Mouse (Mus musculus): ENCODE measurements around the gene Ubxn11. TPM values are rescaled to one million over a fixed set of nuclear protein-coding genes. Genes with fewer than 3 reads are reported as not detected.

Ubxn11 gene
- polyA plus RNA-seq, 1 experiment from 2014 or later, result 6.6 TPM

DNA sequence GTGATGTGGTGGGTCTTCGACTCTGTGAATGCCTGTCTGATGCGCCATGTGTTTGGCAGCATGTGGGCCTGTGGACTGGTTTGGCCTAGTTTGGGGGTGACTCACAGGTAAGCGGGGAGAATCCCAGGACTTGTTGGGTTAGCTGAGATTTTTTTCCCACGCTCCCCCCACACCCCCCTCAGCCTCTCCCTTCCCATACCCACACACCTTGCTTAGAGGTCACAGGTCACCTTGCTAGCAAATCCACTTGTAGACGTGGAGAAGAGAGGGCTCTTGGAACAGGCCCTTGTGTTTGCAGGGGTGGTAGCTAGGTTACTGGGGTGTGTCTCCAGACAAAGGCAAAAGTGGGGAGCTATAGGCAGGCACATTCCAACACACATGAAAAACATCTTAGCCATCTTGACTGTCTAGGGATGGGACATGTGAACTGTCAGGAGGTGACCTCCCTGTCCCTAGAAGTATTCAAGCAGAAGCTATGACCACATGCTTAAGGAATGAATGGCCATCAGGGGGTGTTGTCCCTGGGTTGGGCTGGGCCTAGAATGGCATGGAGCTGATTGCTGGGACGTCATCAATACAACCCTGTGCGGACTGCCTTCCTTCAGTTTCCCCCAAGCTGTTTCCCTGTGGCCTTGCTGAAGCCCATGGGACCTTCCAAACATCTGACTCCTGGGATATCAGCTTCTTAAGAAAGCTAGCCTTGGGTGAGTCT lies 34.4 kb upstream of the Ubxn11 start:
- Histone ChIP-seq H3K27ac (replicated peaks) (no peak overlapping the region), H3K9me3 (no peaks in the 10 kb centered on the region), H3K9ac (replicated peaks) (no peak overlapping the region), H3K4me3 (no peak overlapping the region), H3K4me2 (replicated peaks) (no peak overlapping the region), H3K27me3 (peaks cover 25% of the 10 kb centered on the region), H3K36me3 (no peaks in the 10 kb centered on the region), H3K4me1 (no peaks in the 10 kb centered on the region)
- 87% methylated on average over 7 of the region's 7 CpGs for WGBS
- no peak for ATAC-seq (ENCODE audit: low FRiP score, low read depth)

DNA sequence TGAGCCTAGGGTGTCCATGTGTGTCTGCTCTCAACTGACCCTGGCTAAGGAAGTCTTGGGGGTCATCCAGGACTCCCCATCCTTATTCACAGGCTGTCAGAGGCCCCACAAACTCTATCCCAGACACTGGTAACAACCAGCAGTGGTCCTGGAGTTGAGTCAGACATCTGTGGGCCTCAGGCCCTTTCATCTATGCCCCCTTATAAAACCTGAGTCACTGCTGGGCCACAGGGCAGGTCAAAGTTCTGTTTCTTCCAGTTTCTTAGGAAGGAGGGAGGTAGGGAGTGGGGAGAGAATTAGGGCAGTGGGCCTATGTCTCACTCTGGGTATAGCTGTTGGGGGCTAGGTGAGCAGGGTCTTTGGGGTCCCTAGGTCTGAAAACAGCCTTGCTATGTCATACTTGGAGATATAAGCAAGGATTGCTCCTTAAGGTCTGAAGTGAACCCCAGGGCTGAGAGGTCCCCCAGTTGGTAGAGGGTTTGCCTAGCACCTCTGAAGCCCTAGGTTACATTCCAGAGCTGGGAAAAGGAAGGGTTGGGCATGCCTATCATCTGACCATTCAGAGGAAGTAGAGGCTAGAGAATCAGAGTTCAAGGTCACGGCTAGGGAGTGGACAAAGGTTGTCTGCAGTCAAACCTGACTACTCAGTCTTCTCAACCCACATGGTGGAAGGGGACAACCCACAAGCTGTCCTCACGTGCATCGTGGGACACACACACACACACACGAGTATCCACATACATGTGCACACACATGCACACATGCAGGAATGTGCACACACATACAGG lies 33.4 kb upstream of the Ubxn11 start:
- no peak overlapping the region for H3K4me3 ChIP-seq
- H3K27me3 ChIP-seq, result peaks cover 25% of the 10 kb centered on the region
- no peak overlapping the region for H3K4me2 ChIP-seq (replicated peaks)
- H3K9me3 ChIP-seq, result no peaks in the 10 kb centered on the region
- 92% methylated on average over 4 of the region's 4 CpGs for WGBS
- H3K36me3 ChIP-seq, result no peaks in the 10 kb centered on the region
- ATAC-seq (ENCODE audit: low FRiP score, low read depth), result no peak
- no peak overlapping the region for H3K27ac ChIP-seq (replicated peaks)
- H3K4me1 ChIP-seq, result no peaks in the 10 kb centered on the region
- H3K9ac ChIP-seq (replicated peaks), result no peak overlapping the region

DNA sequence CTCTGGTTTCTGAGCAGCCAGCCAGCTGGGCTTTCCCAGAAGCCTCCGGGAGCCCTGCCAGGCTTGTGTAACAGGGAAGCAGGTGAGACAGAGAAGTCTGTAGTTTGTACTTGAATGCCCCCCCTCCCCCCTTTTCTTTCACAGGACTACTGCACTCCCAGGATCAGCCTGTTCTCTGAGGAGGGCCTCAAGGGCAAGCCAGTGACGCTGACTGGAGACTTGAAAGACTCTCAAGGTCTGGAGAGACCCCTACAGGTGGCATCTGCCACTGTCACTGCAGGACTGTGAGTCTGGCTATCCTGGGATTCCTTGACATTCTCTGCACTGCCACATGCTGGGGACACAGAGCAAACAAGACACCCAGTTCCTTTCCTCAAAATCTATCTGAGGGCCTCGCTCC lies 23.7 kb upstream of the Ubxn11 start:
- H3K36me3 ChIP-seq, result no peaks in the 10 kb centered on the region
- peaks cover 34% of the 10 kb centered on the region for H3K27me3 ChIP-seq
- no peak overlapping the region for H3K9ac ChIP-seq (replicated peaks)
- H3K27ac ChIP-seq (replicated peaks), result no peak overlapping the region
- WGBS, result 14% methylated on average over 3 of the region's 3 CpGs
- no peak overlapping the region for H3K4me2 ChIP-seq (replicated peaks)
- H3K4me1 ChIP-seq, result peaks cover 14% of the 10 kb centered on the region
- no peaks in the 10 kb centered on the region for H3K9me3 ChIP-seq
- no peak for ATAC-seq (ENCODE audit: low FRiP score, low read depth)
- no peak overlapping the region for H3K4me3 ChIP-seq

DNA sequence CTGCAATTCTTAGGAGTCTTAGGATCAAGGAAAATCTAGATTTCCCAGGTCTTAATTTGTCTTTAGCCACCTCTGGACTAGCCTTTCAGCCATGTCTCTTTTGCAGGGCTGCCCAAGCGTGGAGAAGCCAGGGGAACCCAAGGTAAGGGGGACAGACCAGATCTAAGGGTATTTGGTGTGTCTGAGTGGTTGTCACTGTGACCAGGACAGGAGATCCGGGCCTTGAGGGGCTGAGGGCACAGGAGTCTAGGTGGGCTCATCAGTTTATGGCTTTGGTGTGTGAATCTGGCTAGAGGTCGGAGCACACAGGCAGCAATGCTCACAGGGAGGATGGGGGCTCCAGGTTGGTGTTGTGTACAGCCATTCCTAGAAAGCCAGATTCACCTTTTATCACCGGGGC lies 21.7 kb upstream of the Ubxn11 start:
- ATAC-seq (ENCODE audit: low FRiP score, low read depth), result no peak
- Histone ChIP-seq H3K4me2 (replicated peaks) (no peak overlapping the region), H3K9ac (replicated peaks) (no peak overlapping the region), H3K4me3 (no peak overlapping the region), H3K27me3 (peaks cover 34% of the 10 kb centered on the region), H3K36me3 (no peaks in the 10 kb centered on the region), H3K4me1 (peaks cover 14% of the 10 kb centered on the region), H3K27ac (replicated peaks) (no peak overlapping the region), H3K9me3 (no peaks in the 10 kb centered on the region)
- 84% methylated on average over 4 of the region's 4 CpGs for WGBS

DNA sequence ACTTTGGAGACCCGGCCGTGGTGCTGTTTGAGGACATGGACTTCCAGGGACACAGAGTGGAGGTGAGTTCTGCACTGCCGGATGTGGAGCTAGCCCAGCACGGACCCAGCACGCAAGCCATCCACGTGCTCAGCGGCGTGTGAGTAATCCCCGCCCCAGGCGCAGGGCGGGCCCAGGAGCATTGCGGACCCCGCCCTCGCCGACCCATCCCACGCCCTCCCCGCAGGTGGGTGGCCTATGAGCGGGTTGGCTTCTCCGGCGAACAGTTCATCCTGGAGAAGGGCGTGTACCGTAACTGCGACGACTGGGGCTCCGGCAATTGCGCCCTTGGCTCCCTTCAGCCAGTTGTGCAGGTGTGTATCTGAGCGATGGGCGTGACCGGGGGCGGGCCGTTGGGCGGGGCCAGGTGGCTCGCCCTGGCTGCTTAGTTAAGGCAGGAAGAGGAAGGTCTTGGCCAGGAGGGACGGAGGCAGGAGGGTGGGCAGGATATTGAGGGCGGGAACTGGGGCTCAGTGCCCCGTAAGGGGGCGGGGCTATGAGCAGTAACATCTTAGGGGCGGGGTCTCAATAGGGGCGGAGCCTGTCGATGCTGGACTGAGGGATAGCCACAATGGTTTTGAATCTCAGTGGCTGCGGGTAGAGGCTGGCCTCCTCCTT lies 20.5 kb upstream of the Ubxn11 start:
- WGBS, result under 1% methylated on average over 39 of the region's 41 CpGs
- peak overlapping the region; percentile 78 for H3K4me2 ChIP-seq (replicated peaks)
- no peak overlapping the region for H3K27ac ChIP-seq (replicated peaks)
- peak; percentile 52 for ATAC-seq (ENCODE audit: low FRiP score, low read depth)
- peaks cover 34% of the 10 kb centered on the region for H3K27me3 ChIP-seq
- no peaks in the 10 kb centered on the region for H3K9me3 ChIP-seq
- H3K9ac ChIP-seq (replicated peaks), result peak overlapping the region; percentile 7; the same call in 1 of the 2 replicates
- no peaks in the 10 kb centered on the region for H3K36me3 ChIP-seq
- H3K4me1 ChIP-seq, result peaks cover 14% of the 10 kb centered on the region
- H3K4me3 ChIP-seq, result peak overlapping the region; percentile 40

DNA sequence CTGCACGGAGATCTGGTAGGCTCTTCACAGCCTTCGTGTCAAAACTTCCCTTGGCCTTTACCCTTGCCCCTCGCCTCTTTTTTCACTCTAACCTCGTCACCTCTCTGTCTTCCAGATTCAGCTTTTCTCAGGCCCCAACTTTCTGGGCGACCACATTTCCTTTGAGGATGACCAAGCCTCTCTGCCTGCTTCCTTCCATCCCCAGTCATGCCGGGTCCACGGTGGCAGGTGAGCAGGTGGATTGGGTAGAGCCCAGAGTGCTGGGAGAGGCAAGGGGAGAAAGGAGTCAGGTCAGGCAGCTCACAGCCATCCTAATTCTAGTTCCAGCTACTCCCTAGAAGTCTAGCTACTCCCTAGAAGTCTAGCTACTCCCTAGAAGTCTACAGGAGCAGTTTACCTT lies 19.9 kb upstream of the Ubxn11 start:
- Histone ChIP-seq H3K36me3 (no peaks in the 10 kb centered on the region), H3K9ac (replicated peaks) (no peak overlapping the region), H3K4me1 (peaks cover 14% of the 10 kb centered on the region), H3K4me2 (replicated peaks) (peak overlapping the region; percentile 78), H3K9me3 (no peaks in the 10 kb centered on the region), H3K27ac (replicated peaks) (no peak overlapping the region), H3K27me3 (peaks cover 34% of the 10 kb centered on the region), H3K4me3 (peak overlapping the region; percentile 40; the same call in 1 of the 2 replicates)
- 11% methylated on average over 7 of the region's 7 CpGs for WGBS
- no peak for ATAC-seq (ENCODE audit: low FRiP score, low read depth)

DNA sequence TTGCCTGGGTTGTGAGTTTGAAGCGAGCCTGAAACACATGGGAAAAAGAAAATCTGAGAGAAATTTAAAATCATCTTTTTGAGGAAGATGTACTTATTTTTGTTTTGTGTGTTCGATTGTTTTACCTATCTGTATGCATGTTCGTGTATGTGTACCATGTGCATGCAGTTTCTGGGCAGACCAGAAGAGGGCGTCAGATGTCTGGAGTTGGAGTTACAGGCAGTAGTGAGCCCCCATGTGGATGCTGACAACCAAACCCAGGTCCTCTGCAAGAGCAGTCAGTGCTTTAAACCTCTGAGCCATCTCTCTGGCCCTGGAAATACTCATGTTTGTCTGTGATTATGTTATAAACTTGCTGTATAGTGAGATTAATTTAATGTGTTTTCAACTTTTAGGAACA lies 17.4 kb upstream of the Ubxn11 start:
- Histone ChIP-seq H3K4me2 (replicated peaks) (no peak overlapping the region), H3K36me3 (no peaks in the 10 kb centered on the region), H3K4me1 (peaks cover 14% of the 10 kb centered on the region), H3K9ac (replicated peaks) (no peak overlapping the region), H3K27me3 (peaks cover 31% of the 10 kb centered on the region), H3K9me3 (no peaks in the 10 kb centered on the region), H3K4me3 (no peak overlapping the region), H3K27ac (replicated peaks) (no peak overlapping the region)
- no peak for ATAC-seq (ENCODE audit: low FRiP score, low read depth)
- 90% methylated on average over 4 of the region's 4 CpGs for WGBS

DNA sequence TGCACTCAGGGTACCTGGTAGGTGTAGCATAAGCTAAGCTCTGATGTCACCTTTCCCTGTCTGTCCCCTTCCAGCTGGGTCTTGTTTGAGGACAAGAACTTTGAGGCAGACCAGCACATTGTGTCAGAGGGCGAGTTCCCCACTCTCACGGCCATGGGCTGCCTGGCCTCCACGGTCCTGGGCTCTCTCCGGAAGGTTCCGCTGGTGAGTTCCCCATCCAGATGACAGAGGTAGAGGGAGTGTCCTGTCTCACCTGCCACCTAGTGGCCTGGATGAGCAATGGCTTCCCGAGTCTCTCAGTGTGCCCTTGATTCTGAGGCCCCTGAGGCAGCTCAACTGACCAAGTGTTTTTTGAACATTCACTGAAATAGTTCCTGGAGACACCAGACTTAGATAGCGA lies 15.0 kb upstream of the Ubxn11 start:
- peaks cover 7% of the 10 kb centered on the region for H3K27me3 ChIP-seq

DNA sequence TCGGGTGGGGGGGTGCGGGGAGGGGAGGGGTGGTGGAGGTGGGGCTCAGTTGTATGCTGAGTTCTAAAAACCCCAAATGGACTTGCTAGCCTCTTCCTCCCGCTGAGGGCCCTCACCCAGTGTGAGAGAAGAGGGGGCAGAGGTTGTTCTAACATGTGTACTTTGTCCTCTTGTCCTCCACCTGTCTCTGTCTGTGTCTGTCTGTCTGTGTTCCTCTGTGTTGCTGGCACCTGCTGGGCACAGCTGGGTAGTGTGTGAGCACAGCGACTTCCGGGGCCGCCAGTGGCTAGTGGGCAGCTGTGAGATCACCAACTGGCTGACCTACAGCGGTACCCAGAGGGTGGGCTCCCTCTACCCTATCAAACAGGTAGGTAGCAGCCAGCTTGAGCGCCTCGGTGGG lies 13.3 kb upstream of the Ubxn11 start:
- Histone ChIP-seq H3K4me2 (replicated peaks) (no peak overlapping the region), H3K4me1 (no peaks in the 10 kb centered on the region), H3K9me3 (no peaks in the 10 kb centered on the region), H3K9ac (replicated peaks) (no peak overlapping the region), H3K4me3 (no peak overlapping the region), H3K36me3 (no peaks in the 10 kb centered on the region), H3K27ac (replicated peaks) (no peak overlapping the region), H3K27me3 (no peaks in the 10 kb centered on the region)
- 87% methylated on average over 9 of the region's 9 CpGs for WGBS
- no peak for ATAC-seq (ENCODE audit: low FRiP score, low read depth)

More for the DNA sequence above, 15.0 kb upstream of the Ubxn11 start:
- no peak for ATAC-seq (ENCODE audit: low FRiP score, low read depth)
- peak overlapping the region; percentile 4; the same call in 1 of the 2 replicates for H3K4me2 ChIP-seq (replicated peaks)
- no peaks in the 10 kb centered on the region for H3K36me3 ChIP-seq
- H3K27ac ChIP-seq (replicated peaks), result no peak overlapping the region
- 48% methylated on average over 7 of the region's 7 CpGs for WGBS
- H3K4me3 ChIP-seq, result no peak overlapping the region
- H3K9ac ChIP-seq (replicated peaks), result no peak overlapping the region
- no peaks in the 10 kb centered on the region for H3K9me3 ChIP-seq
- peaks cover 3% of the 10 kb centered on the region; the same call in 1 of the 2 replicates for H3K4me1 ChIP-seq

DNA sequence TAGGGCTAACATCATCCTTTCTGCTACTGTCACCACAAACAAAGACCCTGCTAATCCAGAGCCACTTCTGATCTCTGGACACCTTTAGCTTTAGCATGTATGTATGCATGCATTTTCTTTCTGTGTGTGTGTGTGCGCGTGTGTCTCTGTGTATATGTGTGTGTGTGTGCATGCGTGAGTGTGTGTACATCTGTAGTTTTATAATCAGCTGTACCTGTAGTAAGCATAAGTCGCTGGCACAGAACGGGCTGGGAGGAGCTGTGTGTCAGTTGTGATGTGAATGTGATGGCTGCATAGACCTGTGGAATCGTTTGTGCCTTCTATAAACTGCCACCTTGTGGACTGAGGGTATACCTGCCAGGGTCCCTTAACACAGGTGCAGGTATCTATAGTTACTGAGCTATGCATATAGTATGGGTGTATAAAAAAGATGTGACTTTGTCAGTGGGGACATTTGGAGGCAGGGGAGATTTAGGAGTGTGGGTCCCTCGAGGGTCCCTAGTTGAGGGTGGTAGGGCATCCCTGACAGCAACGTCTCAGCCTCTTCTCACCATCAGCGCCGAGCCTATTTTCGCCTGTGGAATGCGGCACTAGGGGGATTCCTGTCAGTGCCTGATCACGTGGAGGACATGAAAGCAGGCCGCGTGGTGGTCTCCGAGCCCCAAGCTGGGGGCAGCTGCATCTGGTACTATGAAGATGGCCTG lies 11.7 kb upstream of the Ubxn11 start:
- no peaks in the 10 kb centered on the region for H3K9me3 ChIP-seq
- no peak overlapping the region for H3K27ac ChIP-seq (replicated peaks)
- H3K9ac ChIP-seq (replicated peaks), result no peak overlapping the region
- ATAC-seq (ENCODE audit: low FRiP score, low read depth), result no peak
- H3K36me3 ChIP-seq, result no peaks in the 10 kb centered on the region
- no peaks in the 10 kb centered on the region for H3K4me1 ChIP-seq
- H3K27me3 ChIP-seq, result no peaks in the 10 kb centered on the region
- H3K4me3 ChIP-seq, result no peak overlapping the region
- no peak overlapping the region for H3K4me2 ChIP-seq (replicated peaks)
- 86% methylated on average over 16 of the region's 16 CpGs for WGBS

DNA sequence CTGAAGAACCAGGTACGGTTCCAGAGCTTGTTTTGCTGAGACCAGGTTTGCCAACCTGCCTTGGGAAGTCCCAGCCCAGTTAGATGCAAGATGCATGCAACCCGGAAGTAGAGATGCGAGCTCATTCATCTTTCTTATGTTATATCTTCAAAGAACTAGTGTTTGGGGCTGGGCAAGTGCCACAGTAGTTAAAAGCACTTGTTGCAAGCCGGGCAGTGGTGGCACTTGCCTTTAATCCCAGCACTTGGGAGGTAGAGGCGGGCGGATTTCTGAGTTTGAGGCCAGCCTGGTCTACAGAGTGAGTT lies 11.2 kb upstream of the Ubxn11 start:
- Histone ChIP-seq H3K9ac (replicated peaks) (no peak overlapping the region), H3K9me3 (no peaks in the 10 kb centered on the region), H3K4me3 (no peak overlapping the region), H3K27me3 (no peaks in the 10 kb centered on the region), H3K36me3 (no peaks in the 10 kb centered on the region), H3K4me1 (no peaks in the 10 kb centered on the region), H3K4me2 (replicated peaks) (no peak overlapping the region), H3K27ac (replicated peaks) (no peak overlapping the region)
- WGBS, result 90% methylated on average over 6 of the region's 6 CpGs
- ATAC-seq (ENCODE audit: low FRiP score, low read depth), result no peak

Data from midbrain, embryonic 12.5 days (tissue).